Mouse (Mus musculus) olfactory bulb, adult 2 months (tissue): ENCODE data around the gene Rapgef2. TPM values are rescaled to one million over a fixed set of nuclear protein-coding genes. Genes with fewer than 3 reads are reported as not detected.
A peak's percentile ranks its signal among the peaks of the same experiment; 100 is the strongest.

ENCODE experiments used
- H3K27ac ChIP-seq: fragments of 200-500 bp; 2 replicates; pipeline ENCODE4 v1.5.1; 2012; ENCODE audit warnings: low read depth, low read length; ENCODE audit not compliant: insufficient read depth
- H3K4me1 ChIP-seq: fragments of 200-500 bp; 2 replicates; pipeline ENCODE4 v1.6.1; 2012; ENCODE audit warnings: low read length; ENCODE audit not compliant: control insufficient read depth, insufficient read depth
- H3K4me3 ChIP-seq: fragments of 200-500 bp; 2 replicates; pipeline ENCODE4 v1.5.1; 2012; ENCODE audit warnings: mild to moderate bottlenecking, low read depth, low read length, moderate library complexity; ENCODE audit not compliant: insufficient read depth
- CTCF ChIP-seq: fragments of 200-500 bp; IDR thresholded peaks from 2 replicates; pipeline ENCODE4 v1.5.1; 2012; ENCODE audit warnings: low read depth, mild to moderate bottlenecking, low read length, moderate library complexity; ENCODE audit not compliant: insufficient read depth
- POLR2A ChIP-seq: fragments of 200-500 bp; IDR thresholded peaks from 2 replicates; pipeline ENCODE4 v1.6.1; 2012; ENCODE audit warnings: mild to moderate bottlenecking, low read depth, low read length, moderate library complexity; ENCODE audit not compliant: insufficient read depth
- WGBS: fragments of 180-500 bp; shearing (Covaris S2); methylation state at CpG from one replicate; pipeline ENCODE4 v1.1.7; 2018; 5-methylcytosine and 5-hydroxymethylcytosine counted together
- polyA plus RNA-seq: library from polyadenylated mRNA; stranded (reverse); fragments of >200 nt; gene quantifications from 2 replicates; pipeline ENCODE4 v1.2.4, GENCODE M21; 2012; ENCODE audit warnings: low replicate concordance; ENCODE audit not compliant: missing spikeins, insufficient read depth, insufficient read length

The Rapgef2 gene
- polyA plus RNA-seq, 1 experiment = 61.7 TPM

DNA sequence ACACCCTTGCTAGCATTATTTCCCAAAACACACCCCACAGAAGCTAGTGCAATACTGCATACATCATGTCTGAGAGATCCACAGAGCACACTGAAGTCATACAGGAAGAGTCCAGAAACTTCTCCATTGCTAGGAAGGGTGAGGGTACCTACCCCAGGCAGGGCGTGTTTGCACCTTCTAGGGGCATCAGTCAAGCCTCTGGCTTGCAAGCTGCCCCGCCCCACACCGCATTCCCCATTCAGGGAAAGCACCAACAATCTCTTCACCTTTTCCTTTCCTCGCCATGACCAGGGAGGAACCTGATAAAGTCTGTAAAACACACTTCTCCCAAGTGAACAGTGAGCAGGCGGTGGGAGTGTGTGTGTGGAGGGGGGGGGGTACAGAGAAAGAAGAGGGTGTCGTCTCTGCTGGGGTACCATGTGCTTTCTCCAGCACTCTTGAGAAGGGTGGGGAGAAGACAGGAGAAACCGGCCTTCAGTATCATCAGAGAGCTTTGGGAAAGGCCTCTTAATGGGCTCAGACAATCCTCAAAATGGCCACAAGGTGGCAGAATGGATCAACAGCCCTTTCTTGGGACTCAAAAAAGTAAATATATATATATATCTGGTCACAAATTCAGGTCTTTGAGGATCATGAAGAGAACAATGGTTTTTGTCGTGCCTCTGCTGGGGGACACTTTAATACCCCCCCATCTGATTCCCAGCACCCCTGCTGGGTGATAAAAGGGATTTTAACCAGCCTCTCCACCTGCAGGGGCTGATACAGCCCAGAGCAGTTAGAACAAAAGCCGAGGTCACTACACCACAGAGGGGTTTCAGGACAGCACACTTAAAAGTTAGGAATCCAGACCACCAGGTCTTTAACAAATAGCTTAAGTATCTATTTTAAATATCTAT is 64.8 kb downstream of the Rapgef2 start:
- H3K27ac ChIP-seq = no peak overlapping the region
- 40% methylated on average over 9 of the region's 9 CpGs for WGBS
- H3K4me1 ChIP-seq = peaks cover 20% of the 10 kb centered on the region

DNA sequence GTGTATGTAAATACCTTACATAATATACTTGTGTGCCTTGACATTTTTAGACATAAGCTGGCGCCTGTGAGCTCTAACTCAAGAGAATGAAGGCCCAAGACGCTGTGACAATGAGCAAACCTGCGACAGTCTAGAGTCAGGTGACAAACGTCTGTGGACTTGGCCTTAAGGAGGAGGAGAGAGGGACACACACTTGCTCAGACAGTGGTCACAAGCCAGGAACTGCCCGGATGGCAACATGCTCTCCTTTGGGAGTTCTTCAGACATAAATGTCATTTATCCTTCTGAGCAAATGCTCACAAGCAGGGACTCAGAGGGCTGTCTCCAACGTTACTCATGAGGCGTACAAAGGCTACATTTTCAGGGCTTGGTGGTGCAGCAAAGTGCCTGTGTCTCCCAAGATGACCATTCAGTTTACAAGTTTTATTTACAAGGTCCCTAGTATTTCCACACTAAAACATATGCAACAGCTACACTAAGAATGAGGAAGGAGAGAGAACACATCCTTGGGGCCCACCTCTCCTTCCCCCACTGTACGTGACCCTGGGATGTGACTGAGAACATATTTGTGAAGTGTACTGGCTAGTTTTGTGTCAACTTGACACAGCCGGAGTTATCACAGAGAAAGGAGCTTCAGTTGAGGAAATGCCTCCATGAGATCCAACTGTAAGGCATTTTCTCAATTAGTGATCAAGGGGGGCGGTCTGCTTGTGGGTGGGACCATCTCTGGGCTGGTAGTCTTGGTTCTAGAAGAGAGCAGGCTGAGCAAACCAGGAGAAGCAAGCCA is 67.0 kb downstream of the Rapgef2 start:
- Histone ChIP-seq H3K27ac (peak overlapping the region; percentile 46; the same call in 1 of the 2 replicates), H3K4me1 (peaks cover 16% of the 10 kb centered on the region), H3K4me3 (no peak overlapping the region)
- TF ChIP-seq CTCF (no peak), POLR2A (no peak)
- WGBS = 52% methylated on average over 10 of the region's 10 CpGs

More for the DNA sequence above, 64.8 kb downstream of the Rapgef2 start:
- no peak overlapping the region for H3K4me3 ChIP-seq
- no peak for TF ChIP-seq CTCF
- TF ChIP-seq POLR2A = no peak

DNA sequence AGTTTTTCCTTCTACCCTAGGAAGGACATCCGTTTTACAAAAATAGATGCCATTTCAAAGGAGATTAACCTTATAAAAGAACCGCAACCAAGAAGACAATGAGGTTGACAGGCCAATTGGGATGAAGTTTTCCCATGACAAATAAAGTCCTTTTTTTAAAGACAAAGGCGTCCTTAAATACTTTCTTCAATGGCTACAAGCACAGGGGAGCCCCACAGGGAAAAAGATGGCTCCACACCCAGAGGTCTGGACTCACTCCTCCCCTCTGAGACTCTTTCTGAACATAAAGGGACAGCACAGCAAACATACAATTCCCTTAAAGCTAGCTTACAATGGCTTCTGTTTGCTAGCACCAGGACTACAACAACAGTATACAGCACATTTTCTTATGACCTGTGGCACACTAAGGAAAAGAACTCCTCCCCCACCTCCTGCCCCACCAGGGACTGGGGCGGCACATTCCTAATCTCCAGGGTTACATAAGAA is 67.7 kb downstream of the Rapgef2 start:
- Histone ChIP-seq H3K27ac (peak overlapping the region; percentile 37; the same call in 1 of the 2 replicates), H3K4me1 (peaks cover 12% of the 10 kb centered on the region), H3K4me3 (no peak overlapping the region)
- TF ChIP-seq CTCF = no peak
- no peak for TF ChIP-seq POLR2A
- 33% methylated on average over 4 of the region's 4 CpGs for WGBS

DNA sequence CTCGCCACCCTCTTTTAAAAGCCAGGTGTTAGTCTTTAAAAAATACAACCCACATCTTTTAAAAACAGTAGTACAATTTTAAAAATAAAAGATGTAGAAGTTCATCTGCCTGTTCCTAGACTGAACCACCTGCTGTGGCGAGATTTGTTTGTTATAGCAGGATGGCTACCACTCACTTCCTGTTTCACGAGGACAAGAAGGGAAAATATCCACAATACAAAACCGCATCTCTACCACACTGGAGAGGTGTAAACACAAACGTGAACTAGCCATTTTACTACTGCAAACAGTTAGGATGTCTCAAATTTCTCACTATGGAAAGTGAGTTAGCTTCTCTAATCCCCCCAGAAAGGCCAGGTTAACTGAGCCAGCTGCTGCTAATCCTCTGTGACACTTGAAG is 76.1 kb downstream of the Rapgef2 start:
- Histone ChIP-seq H3K27ac (no peak overlapping the region), H3K4me3 (no peak overlapping the region), H3K4me1 (peaks cover 3% of the 10 kb centered on the region)
- TF ChIP-seq POLR2A = no peak
- no peak for TF ChIP-seq CTCF
- WGBS = 62% methylated on average over 5 of the region's 5 CpGs

DNA sequence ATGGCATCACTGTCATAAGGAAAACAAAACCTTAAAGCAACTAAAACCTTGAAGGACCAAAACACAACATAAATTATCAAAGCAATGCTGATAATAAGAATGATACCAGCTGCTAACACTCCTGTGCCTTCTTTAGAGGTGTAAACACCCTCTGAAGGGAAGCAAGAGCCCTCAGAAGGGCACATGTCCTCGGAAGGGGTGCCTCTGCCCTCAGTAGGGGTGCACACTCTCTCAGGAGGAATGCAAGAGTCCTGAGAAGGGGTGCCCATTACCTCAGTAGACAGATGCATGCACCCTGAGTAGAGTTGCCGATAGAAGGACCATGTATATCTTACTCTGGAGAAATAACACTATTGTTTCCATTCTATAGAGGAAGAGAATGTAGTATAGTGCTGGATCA is 79.1 kb downstream of the Rapgef2 start:
- no peak overlapping the region for H3K27ac ChIP-seq
- TF ChIP-seq CTCF (no peak), POLR2A (no peak)
- H3K4me3 ChIP-seq = no peak overlapping the region
- H3K4me1 ChIP-seq = peaks cover 11% of the 10 kb centered on the region
- WGBS = 88% methylated on average over 2 of the region's 2 CpGs

DNA sequence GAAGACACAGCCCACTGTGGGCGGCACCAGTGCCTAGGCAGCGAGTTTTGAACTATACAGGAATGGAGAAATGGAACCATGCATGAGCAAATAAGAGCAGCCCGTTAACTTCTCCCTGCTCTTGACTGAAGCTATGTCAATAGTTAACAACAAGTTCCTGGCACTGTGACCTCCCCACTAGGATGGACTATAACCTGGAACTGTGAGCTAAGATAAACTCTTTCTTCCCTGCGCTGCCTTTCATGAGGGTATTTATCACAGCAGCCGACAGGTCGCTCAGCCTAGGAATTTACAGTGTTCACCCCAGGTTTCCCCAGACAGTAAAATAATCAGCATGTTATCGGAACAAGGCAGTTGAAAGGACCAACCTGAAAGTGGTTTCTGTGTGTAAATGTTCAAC is 79.8 kb downstream of the Rapgef2 start:
- H3K4me1 ChIP-seq = peaks cover 11% of the 10 kb centered on the region
- WGBS = 95% methylated on average over 7 of the region's 7 CpGs
- H3K4me3 ChIP-seq = no peak overlapping the region
- TF ChIP-seq POLR2A = no peak
- no peak for TF ChIP-seq CTCF
- H3K27ac ChIP-seq = no peak overlapping the region

DNA sequence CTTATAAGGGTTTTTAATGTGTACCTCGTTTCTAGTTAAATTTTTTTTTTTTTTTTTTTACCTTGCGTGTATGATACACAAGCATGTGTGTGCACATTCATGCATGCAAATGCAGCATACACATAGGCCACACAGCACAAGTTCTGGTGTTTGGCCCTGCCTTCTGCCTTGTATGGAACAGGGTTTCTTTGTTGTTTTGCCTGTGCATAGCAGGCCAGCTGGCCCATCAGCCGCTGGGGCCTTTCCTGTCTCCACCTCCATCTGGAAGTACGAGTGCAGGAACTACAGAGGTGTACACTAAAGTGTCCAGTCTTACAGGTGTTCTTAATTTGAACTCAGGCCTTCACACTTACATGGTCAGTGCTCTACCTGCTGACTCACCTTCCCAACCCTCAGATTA is 80.3 kb downstream of the Rapgef2 start:
- TF ChIP-seq POLR2A (no peak), CTCF (no peak)
- Histone ChIP-seq H3K27ac (no peak overlapping the region), H3K4me3 (no peak overlapping the region), H3K4me1 (peaks cover 11% of the 10 kb centered on the region)
- 72% methylated on average over 4 of the region's 4 CpGs for WGBS

DNA sequence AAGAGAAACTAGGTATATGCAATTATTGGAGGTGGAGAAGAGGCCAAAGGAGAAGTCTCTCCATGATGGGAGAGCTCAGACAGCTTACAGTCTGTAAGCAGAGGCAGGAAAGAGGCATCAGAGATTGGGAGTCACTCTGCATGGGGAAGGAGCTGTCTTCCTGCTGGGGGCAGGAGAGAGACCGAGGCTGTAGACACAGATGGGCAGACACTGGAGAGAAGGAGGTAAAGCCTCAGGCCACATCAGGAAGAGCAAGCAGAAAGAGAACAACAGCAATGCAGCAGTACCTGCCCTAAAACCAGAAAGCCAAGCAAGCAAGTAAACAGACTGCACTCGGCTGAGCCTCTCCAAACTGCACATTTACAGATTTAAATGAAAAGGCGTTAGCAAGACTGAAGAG is 81.2 kb downstream of the Rapgef2 start:
- WGBS = 23% methylated on average over 3 of the region's 3 CpGs
- TF ChIP-seq CTCF (no peak), POLR2A (no peak)
- no peak overlapping the region for H3K4me3 ChIP-seq
- peaks cover 11% of the 10 kb centered on the region for H3K4me1 ChIP-seq
- no peak overlapping the region for H3K27ac ChIP-seq

DNA sequence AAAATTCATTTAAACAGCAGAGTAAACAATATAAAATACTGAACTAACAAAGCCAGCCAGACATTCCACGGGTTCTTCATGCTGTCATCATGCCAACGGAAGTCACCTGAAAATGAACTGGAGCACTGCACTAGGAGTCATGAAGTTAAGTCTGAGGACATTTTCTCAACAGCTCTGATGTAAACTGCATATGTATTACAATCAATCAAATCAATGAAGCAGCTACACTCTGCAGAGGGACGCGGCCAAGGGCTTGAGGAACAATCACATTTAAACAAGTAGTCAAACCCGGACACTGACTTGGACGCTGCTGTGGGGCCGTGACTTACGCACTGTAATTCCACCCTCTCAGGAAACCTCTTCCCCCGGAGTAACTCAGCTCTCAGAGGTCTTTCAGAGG is 82.1 kb downstream of the Rapgef2 start:
- 82% methylated on average over 9 of the region's 9 CpGs for whole genome bisulfite sequencing
- Histone ChIP-seq H3K4me3 (no peak overlapping the region), H3K27ac (no peak overlapping the region), H3K4me1 (peaks cover 8% of the 10 kb centered on the region)
- no peak for TF ChIP-seq POLR2A
- TF ChIP-seq CTCF = no peak
